Mouse (Mus musculus): Measurements from ENCODE around the gene Magi1.

GRCm38 (mm10) chr6:94230129-94230528 lies 53.6 kb downstream of the Magi1 start:
- TF ChIP-seq CTCF (IDR thresholded peaks at IDR 0.05; ENCODE audit: control insufficient read depth, insufficient read depth, low read length), result no peak
- TF ChIP-seq POLR2A (IDR thresholded peaks at IDR 0.05; ENCODE audit: borderline replicate concordance, control insufficient read depth, low read depth, low read length), result no peak

All from bone marrow, adult 2 months (tissue).